Mouse (Mus musculus) midbrain, embryonic 15.5 days (tissue): ENCODE measurements around the gene Cd151. TPM values are rescaled to one million over a fixed set of nuclear protein-coding genes. Genes with fewer than 3 reads are reported as not detected.
"Not testable (repeated sequence)": the region's sequence is repeated elsewhere in the genome, so short reads cannot be mapped to it uniquely, and the experiment has no call there.

Source experiments
- ATAC-seq: fragments of 200-750 bp; cut with Nextera tagmentation; replicated peaks from 2 replicates; pipeline ENCODE4 v1.8.0; 2017; ENCODE audit warnings: moderate TSS enrichment
- H3K27ac ChIP-seq: fragments of 300-500 bp; sonication (generic); 2 replicates; pipeline ENCODE4 v1.5.1; 2015; ENCODE audit warnings: mild to moderate bottlenecking, inconsistent platforms
- H3K27me3 ChIP-seq: fragments of 300-500 bp; sonication (generic); replicated peaks from 2 replicates; pipeline ENCODE4 v1.6.1; 2015; ENCODE audit warnings: inconsistent platforms
- H3K36me3 ChIP-seq: fragments of 300-500 bp; sonication (generic); replicated peaks from 2 replicates; pipeline ENCODE4 v1.6.1; 2015; ENCODE audit warnings: inconsistent platforms
- H3K4me1 ChIP-seq: fragments of 300-500 bp; sonication (generic); 2 replicates; pipeline ENCODE4 v1.6.1; 2015; ENCODE audit warnings: inconsistent platforms
- H3K4me2 ChIP-seq: fragments of 300-500 bp; sonication (generic); 2 replicates; pipeline ENCODE4 v1.6.1; 2015; ENCODE audit warnings: inconsistent platforms, mild to moderate bottlenecking, moderate library complexity
- H3K4me3 ChIP-seq: fragments of 300-500 bp; sonication (generic); 2 replicates; pipeline ENCODE4 v1.5.1; 2015; ENCODE audit warnings: mild to moderate bottlenecking, inconsistent platforms
- H3K9ac ChIP-seq: fragments of 300-500 bp; sonication (generic); 2 replicates; pipeline ENCODE4 v1.6.1; 2015; ENCODE audit warnings: mild to moderate bottlenecking, inconsistent platforms
- H3K9me3 ChIP-seq: fragments of 300-500 bp; sonication (generic); 2 replicates; pipeline ENCODE4 v1.6.1; 2016; ENCODE audit warnings: inconsistent platforms
- WGBS: fragments of 180-500 bp; shearing (Covaris S2); methylation state at CpG from one replicate; pipeline ENCODE4 v1.1.7; 2015; ENCODE audit warnings: mixed read lengths; 5-methylcytosine and 5-hydroxymethylcytosine counted together
- polyA plus RNA-seq: library from polyadenylated mRNA; unstranded; fragments of >200 nt; fragmentation: Nextera tagmentation; extraction: Ambion mirVana; gene quantifications from 2 replicates; pipeline ENCODE4 v1.2.1, GENCODE M21; 2015

Gene Cd151
- polyA plus RNA-seq, 1 experiment from 2014 or later = 18.8 TPM

GRCm38 (mm10) chr7:141438201-141438968 lies 28.8 kb upstream of the Cd151 start:
- 90% methylated on average over 12 of the region's 12 CpGs for WGBS
- Histone ChIP-seq H3K9me3 (no peaks in the 10 kb centered on the region), H3K27me3 (no peaks in the 10 kb centered on the region), H3K4me1 (peaks cover 49% of the 10 kb centered on the region), H3K36me3 (0 out of 2 replicates have a peak, but pooled peaks cover 2% of the 10 kb centered on the region), H3K4me3 (peak overlapping the region; percentile 74; the same call in 1 of the 2 replicates), H3K27ac (peak overlapping the region; percentile 87; the same call in 1 of the 2 replicates), H3K9ac (peak overlapping the region; percentile 80; the same call in 1 of the 2 replicates), H3K4me2 (peak overlapping the region; percentile 92; the same call in 1 of the 2 replicates)
- ATAC-seq = no peak

GRCm38 (mm10) chr7:141439140-141439679 lies 28.0 kb upstream of the Cd151 start:
- Histone ChIP-seq H3K9me3 (no peaks in the 10 kb centered on the region), H3K4me2 (no peak overlapping the region), H3K36me3 (no peaks in the 10 kb centered on the region), H3K9ac (no peak overlapping the region), H3K27me3 (no peaks in the 10 kb centered on the region), H3K27ac (no peak overlapping the region), H3K4me1 (peaks cover 50% of the 10 kb centered on the region), H3K4me3 (no peak overlapping the region)
- ATAC-seq = no peak
- 95% methylated on average over 10 of the region's 10 CpGs for WGBS

- Histone ChIP-seq H3K36me3 (no peaks in the 10 kb centered on the region), H3K27ac (no peak overlapping the region), H3K27me3 (no peaks in the 10 kb centered on the region), H3K4me3 (no peak overlapping the region), H3K4me1 (peaks cover 45% of the 10 kb centered on the region), H3K9ac (no peak overlapping the region), H3K4me2 (no peak overlapping the region), H3K9me3 (no peaks in the 10 kb centered on the region)
- no peak for ATAC-seq
- 96% methylated on average over 11 of the region's 11 CpGs for WGBS
These were observed 27.4 kb upstream of the Cd151 start for GRCm38 (mm10) chr7:141439811-141440210.

GRCm38 (mm10) chr7:141440613-141441012 lies 26.6 kb upstream of the Cd151 start:
- H3K27me3 ChIP-seq = no peaks in the 10 kb centered on the region
- no peak overlapping the region for H3K4me3 ChIP-seq
- no peak overlapping the region for H3K4me2 ChIP-seq
- no peak for ATAC-seq
- 29% methylated on average over 6 of the region's 6 CpGs for WGBS
- peaks cover 37% of the 10 kb centered on the region for H3K4me1 ChIP-seq
- no peaks in the 10 kb centered on the region for H3K36me3 ChIP-seq
- H3K27ac ChIP-seq = no peak overlapping the region
- H3K9me3 ChIP-seq = no peaks in the 10 kb centered on the region
- no peak overlapping the region for H3K9ac ChIP-seq

- H3K4me1 ChIP-seq = peaks cover 29% of the 10 kb centered on the region
- H3K9me3 ChIP-seq = no peaks in the 10 kb centered on the region
- H3K27ac ChIP-seq = no peak overlapping the region
- no peak overlapping the region for H3K9ac ChIP-seq
- H3K36me3 ChIP-seq = no peaks in the 10 kb centered on the region
- H3K27me3 ChIP-seq = no peaks in the 10 kb centered on the region
- no peak for ATAC-seq
- H3K4me2 ChIP-seq = no peak overlapping the region
- no peak overlapping the region for H3K4me3 ChIP-seq
- WGBS = 96% methylated on average over 9 of the region's 9 CpGs
These were observed 25.7 kb upstream of the Cd151 start for GRCm38 (mm10) chr7:141441460-141441859.

- no peak overlapping the region for H3K9ac ChIP-seq
These were observed 25.0 kb upstream of the Cd151 start for GRCm38 (mm10) chr7:141442199-141442598.

GRCm38 (mm10) chr7:141443081-141443821 lies 23.9 kb upstream of the Cd151 start:
- no peaks in the 10 kb centered on the region for H3K9me3 ChIP-seq
- peak overlapping the region; percentile 27 for H3K4me3 ChIP-seq
- H3K4me2 ChIP-seq = peak overlapping the region; percentile 50
- no peaks in the 10 kb centered on the region for H3K27me3 ChIP-seq
- peak overlapping the region; percentile 29 for H3K9ac ChIP-seq
- WGBS = 22% methylated on average over 12 of the region's 12 CpGs
- H3K4me1 ChIP-seq = peaks cover 24% of the 10 kb centered on the region
- H3K27ac ChIP-seq = no peak overlapping the region
- no peak for ATAC-seq
- H3K36me3 ChIP-seq = no peaks in the 10 kb centered on the region

More at GRCm38 (mm10) chr7:141442199-141442598, 25.0 kb upstream of the Cd151 start:
- H3K4me1 ChIP-seq = peaks cover 29% of the 10 kb centered on the region
- ATAC-seq = no peak
- no peaks in the 10 kb centered on the region for H3K36me3 ChIP-seq
- 93% methylated on average over 13 of the region's 13 CpGs for WGBS
- H3K27me3 ChIP-seq = no peaks in the 10 kb centered on the region
- H3K4me3 ChIP-seq = no peak overlapping the region
- 0 out of 2 replicates have a peak overlapping the region, but pooled peaks have one; percentile 50 for H3K4me2 ChIP-seq
- H3K9me3 ChIP-seq = no peaks in the 10 kb centered on the region
- no peak overlapping the region for H3K27ac ChIP-seq

- no peak for ATAC-seq
- H3K9ac ChIP-seq = peak within 1 kb of the TSS; percentile 29
- H3K36me3 ChIP-seq = no peaks in the 10 kb centered on the region
- no peaks in the 10 kb centered on the region for H3K9me3 ChIP-seq
- no peaks in the 10 kb centered on the region for H3K27me3 ChIP-seq
- H3K4me3 ChIP-seq = peak within 1 kb of the TSS; percentile 27
- WGBS = under 1% methylated on average over 25 of the region's 25 CpGs
- H3K4me1 ChIP-seq = peaks cover 29% of the 10 kb centered on the region
- peak within 1 kb of the TSS; percentile 50 for H3K4me2 ChIP-seq
- no peak within 1 kb of the TSS for H3K27ac ChIP-seq
These were observed 23.4 kb upstream of the Cd151 start, which contains the start of gene Pidd1 for GRCm38 (mm10) chr7:141443828-141444237. Pidd1 (minus strand) TSS chr7:141444025.

- not testable (repeated sequence) for H3K27me3 ChIP-seq, H3K9me3 ChIP-seq, H3K4me3 ChIP-seq, H3K9ac ChIP-seq, ATAC-seq, H3K27ac ChIP-seq, H3K36me3 ChIP-seq
- H3K4me2 ChIP-seq = peak overlapping the region; percentile 62
- H3K4me1 ChIP-seq = peaks cover 31% of the 10 kb centered on the region
- 87% methylated on average over 3 of the region's 3 CpGs for WGBS
These were observed 20.8 kb upstream of the Cd151 start for GRCm38 (mm10) chr7:141446374-141446773.

GRCm38 (mm10) chr7:141447110-141447991 lies 19.8 kb upstream of the Cd151 start, which contains the start of gene Rplp2:
Rplp2 (plus strand) TSS chr7:141447370.
- Histone ChIP-seq H3K27me3 (no peaks in the 10 kb centered on the region), H3K4me2 (peak within 1 kb of the TSS; percentile 62), H3K4me1 (peaks cover 31% of the 10 kb centered on the region), H3K9me3 (no peaks in the 10 kb centered on the region), H3K27ac (peak within 1 kb of the TSS; percentile 95), H3K36me3 (peaks cover 10% of the 10 kb centered on the region; the same call in 1 of the 2 replicates), H3K9ac (peak within 1 kb of the TSS; percentile 81), H3K4me3 (peak within 1 kb of the TSS; percentile 69)
- ATAC-seq = peak; percentile 94
- WGBS = under 1% methylated on average over 63 of the region's 63 CpGs

- Histone ChIP-seq H3K36me3 (peaks cover 10% of the 10 kb centered on the region; the same call in 1 of the 2 replicates), H3K9me3 (no peaks in the 10 kb centered on the region), H3K4me3 (no peak overlapping the region), H3K4me1 (peaks cover 28% of the 10 kb centered on the region), H3K4me2 (no peak overlapping the region), H3K27me3 (no peaks in the 10 kb centered on the region), H3K9ac (no peak overlapping the region), H3K27ac (no peak overlapping the region)
- ATAC-seq = no peak
These were observed 15.3 kb upstream of the Cd151 start for GRCm38 (mm10) chr7:141451928-141452327.
